Mouse (Mus musculus): ENCODE measurements around the gene Cox4i1. TPM values are rescaled to one million over a fixed set of nuclear protein-coding genes. Genes with fewer than 3 reads are reported as not detected.

Gene Cox4i1
- total RNA-seq, 2 experiments from 2014 or later = 4,631 to 4,708 TPM

DNA sequence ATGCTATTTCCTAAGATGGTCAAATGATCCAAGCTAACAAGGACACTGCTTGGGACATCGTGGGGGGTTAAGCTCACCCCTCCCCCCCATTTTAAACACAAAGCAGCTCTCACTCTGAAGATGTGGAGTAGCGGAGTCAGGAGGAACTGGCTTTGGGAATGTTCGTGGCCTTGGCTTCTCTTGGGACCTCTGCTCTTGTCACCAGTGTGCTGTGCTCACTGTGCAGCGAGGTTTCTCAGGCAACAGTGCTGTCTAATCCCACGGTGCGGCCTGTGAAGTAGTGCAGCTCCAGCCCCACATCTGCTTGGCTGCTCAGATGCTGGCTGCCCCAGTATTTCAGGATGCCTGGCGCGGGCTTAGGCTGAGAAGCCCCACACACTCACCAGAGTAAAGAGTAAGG lies 10.6 kb upstream of the Cox4i1 start:
- intact Hi-C loops (cut with DNase I) = no loop called here
- no peak for DNase-seq

DNA sequence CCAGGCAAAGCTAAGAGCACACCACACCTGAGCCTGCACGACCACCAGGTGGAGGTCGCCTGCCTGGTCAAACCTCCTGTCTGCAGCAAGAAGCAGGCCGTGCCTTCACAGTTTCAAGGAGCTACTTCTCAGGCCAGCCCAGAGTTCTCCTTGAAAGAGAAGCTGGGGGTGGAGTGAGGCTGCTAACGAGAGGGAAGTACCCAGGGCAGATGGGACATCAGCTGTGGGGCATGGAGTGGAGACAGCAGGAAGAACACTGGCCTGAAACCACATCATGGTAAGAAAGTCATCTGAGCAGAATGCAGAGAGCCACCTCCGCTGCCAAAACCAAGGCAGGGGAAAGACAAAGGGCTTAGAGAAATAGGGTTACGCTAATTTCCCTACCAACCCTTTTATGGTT lies 3.5 kb upstream of the Cox4i1 start:
- no peak for DNase-seq
- intact Hi-C loops (cut with DNase I) = no loop called here

GRCm38 (mm10) chr8:120665726-120666455 lies 2.1 kb upstream of the Cox4i1 start:
- intact Hi-C loops (cut with DNase I) = no loop called here
- no peak for DNase-seq

DNA sequence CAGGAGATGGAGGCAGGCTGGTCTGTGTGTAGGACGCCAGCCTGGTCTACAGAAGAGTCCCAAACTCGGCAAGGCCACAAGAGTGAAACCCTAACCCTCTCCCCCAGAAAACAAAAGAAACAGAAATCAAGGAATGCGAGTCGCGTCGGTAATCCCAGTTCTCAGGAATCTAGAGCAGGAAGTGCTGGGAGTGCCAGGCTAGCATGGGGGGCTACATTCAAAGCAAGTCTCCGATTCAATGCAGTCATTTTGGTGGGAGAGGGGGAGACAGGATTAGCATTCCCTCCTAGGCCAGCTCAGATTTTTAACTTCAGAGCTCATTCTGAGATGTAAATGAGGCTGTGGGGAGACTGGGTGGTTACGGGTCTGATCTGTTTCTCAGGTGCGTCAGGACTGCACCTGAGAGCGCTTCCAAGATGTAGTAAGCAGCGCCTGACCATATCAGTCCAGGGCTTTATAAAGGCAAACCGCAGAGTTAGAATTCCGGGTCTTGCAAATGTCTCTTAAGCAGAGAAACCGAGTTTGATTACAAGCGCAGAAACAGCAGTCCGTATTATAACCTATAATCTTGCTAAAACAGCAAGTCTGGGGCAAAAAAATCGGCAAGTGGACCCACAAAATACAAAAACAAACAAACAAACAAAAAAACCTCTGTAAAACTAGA lies 1.1 kb upstream of the Cox4i1 start:
- DNase-seq = no peak
- intact Hi-C loops (cut with DNase I) = no loop called here

DNA sequence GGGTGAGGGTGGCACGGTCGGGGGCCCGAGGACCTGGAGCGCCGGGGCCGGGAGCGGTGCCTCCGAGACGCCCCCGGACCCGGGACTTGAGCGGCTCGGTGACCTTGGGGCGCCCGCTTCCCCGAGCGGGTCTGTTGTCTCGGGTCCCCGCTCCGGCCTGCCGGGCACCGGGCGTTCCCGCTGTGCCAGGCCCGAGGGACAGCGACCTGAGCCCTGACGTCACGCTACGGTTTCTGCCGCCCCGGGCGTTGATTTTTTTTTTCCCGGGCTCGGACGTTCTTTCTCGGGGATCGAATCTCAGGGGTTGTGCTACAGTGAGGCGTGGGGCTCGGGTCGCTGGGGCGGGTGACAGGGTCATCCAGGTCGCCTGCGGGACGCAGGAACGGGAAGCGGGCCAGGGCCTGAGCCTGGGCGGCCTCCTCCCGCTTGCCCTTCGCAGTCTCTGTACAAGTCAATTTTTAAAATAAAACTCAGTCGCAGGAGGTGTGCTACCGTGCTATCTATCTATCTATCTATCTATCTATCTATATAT lies 418 bp downstream of the Cox4i1 start, which contains the start of gene Emc8:
Emc8 (minus strand) TSS at position 200 of the 532 bp plus-strand sequence.
- intact Hi-C loops (cut with DNase I) = no loop called here
- DNase-seq = peak in 1 of 2 experiments; percentile 36

DNA sequence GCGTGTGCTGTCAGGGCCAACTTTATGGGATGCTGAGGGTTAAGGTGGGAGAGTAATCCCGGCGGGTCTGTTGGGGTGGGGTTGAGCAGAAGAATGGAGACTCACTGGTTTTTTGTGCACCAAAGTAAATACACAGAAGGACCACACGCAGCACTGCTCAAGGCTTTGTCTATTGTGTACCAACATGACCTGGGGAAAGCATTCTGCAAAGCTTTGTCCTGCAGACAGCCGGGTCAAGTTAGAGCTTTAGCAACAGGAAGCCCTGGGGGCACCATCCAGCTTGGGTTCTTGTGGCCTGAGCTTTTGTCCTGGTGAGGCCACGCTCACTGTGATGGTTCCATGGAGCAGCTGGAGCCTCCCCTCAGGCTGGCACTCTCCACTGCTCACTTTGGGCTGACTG lies 3.8 kb downstream of the Cox4i1 start:
- no peak for DNase-seq
- intact Hi-C loops (cut with DNase I) = no loop called here

DNA sequence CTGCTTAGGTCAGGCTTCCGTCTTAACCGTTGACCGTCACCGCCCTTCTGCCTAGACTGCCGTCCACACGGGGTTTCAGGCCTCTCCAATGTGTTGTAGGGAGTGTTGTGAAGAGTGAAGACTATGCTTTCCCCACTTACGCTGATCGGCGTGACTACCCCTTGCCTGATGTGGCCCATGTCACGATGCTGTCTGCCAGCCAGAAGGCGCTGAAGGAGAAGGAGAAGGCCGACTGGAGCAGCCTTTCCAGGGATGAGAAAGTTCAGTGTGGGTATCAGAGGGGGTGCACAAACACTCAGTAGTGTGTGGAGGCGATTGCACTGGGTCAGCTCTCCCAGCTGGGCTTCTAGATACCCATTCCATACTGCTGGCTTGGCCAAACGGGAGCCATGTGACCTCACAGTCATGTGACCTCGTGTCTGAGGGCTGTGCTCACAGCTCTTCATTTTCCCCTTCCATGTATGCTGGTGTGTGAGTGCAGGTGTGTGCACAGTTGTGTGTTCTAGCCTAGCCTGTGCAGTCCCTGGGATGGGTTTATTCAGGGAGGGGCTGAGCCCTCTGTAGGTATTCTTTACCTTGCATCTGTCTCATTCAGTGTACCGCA lies 4.7 kb downstream of the Cox4i1 start:
- intact Hi-C loops (cut with DNase I) = no loop called here
- DNase-seq = no peak

DNA sequence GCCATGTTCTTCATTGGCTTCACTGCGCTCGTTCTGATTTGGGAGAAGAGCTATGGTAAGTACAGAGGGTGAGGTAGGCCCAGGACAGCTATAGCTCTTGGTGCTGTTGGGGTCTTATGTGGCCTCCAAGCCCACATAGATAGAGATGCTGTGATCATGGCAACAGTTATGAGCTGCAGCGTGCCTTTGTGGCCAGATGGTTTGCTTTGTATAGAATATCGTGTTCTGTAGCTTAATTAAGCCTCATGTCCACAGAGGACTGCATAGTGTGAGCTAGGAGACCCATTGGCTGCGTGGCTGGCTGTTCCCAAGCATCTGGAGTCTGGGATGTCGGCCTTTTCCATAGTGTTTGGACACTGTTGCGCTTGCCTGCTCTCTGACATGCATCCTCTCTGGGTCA lies 5.3 kb downstream of the Cox4i1 start:
- no peak for DNase-seq
- intact Hi-C loops (cut with DNase I) = no loop called here

DNA sequence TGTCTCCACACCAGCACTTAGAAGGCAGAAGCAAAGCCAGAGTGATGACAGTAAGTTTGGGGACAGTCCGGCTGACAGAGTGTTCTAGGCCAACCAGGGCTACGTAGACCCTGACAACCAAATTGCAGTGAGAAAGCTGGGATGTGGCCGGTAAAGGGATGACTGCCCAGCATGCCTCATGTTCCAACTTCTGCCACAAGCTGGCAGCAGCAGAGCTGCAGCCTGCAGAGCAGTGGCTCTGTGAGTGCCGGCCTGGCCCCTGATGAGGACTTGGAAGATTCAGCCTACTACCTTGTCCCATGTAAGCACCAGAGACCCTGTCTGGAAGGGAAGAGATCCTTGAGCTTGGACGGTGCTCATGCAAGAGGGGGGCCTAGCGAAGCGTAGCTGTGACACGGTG lies 7.7 kb downstream of the Cox4i1 start:
- no peak for DNase-seq
- intact Hi-C loops (cut with DNase I) = no loop called here

DNA sequence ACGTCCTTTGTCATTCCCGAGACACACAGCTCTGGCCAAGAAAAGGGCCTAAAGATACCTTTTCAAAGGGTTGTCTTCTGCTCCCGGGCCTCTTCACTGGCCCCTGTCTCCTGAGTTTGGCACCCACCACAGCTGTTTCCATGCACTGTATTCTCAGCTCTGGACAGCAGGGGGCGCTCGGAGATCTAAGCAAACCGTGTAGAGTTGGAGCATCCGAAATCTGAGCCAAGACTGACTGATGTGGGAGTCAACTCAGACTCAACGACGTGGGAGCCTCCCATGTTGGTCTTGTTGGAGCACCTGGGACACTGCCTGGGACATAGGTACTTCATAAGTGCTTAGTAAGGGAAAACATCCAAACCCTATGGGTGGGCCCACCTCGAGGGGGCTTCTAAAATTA lies 10.4 kb downstream of the Cox4i1 start:
- intact Hi-C loops (cut with DNase I) = loop anchor here (1.0 to 2.0 kb wide), 2 partner anchors 118 to 414 kb away; no protein-coding TSS in a partner anchor
- DNase-seq = peak; percentile 88 to 94

- DNase-seq = no peak
- intact Hi-C loops (cut with DNase I) = loop anchor here (2.0 to 5.0 kb wide), 2 partner anchors 57 to 413 kb away; partner anchors contain the start of gene Irf8
These were observed 11.8 kb downstream of the Cox4i1 start for GRCm38 (mm10) chr8:120679629-120680387.

DNA sequence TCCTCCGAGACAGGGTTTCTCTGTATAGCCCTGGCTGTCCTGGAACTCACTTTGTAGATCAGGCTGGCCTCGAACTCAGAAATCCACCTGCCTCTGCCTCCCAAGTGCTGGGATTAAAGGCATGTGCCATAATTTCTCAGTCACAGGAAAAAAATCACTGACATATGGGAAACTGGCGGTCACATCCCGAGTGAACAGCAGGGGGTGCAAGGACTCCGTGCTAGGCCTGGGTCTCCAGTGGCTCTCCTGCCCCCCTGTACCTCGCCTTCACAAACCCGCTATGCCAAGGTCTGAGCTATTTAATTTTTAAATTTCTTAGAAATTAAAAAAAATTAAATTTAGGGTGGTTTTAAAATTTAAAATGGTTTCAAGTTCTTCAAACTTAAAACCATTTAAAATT lies 12.4 kb downstream of the Cox4i1 start:
- intact Hi-C loops (cut with DNase I) = loop anchor here (5.0 kb wide), 1 partner anchor 57 kb away; the partner anchor contains the start of gene Irf8
- DNase-seq = peak in 1 of 2 experiments; percentile 61

DNA sequence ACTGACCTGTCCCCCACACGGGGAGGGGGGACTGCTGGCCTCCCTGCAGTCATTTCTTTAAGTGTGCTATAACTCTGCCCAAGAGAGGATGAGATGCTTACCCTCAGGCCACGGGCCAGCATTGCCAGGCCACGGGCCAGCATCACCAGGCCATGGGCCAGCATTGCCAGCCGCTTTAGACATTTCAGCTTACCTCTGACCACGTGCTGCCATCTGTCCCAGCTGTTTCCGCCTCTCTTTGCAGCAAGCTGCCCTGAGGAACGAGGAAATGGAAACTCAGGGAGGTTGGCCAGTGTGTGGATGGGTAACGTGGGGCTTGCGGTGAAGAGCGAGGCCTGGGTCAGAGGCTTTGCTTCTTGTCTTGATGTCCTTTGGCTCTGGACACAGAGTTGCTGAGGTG lies 13.1 kb downstream of the Cox4i1 start:
- intact Hi-C loops (cut with DNase I) = loop anchor here (5.0 kb wide), 1 partner anchor 56 kb away; the partner anchor contains the start of gene Irf8
- no peak for DNase-seq

GRCm38 (mm10) chr8:120683602-120684001 lies 15.6 kb downstream of the Cox4i1 start:
- intact Hi-C loops (cut with DNase I) = loop anchor here (5.0 kb wide), 1 partner anchor 54 kb away; the partner anchor contains the start of gene Irf8

DNA sequence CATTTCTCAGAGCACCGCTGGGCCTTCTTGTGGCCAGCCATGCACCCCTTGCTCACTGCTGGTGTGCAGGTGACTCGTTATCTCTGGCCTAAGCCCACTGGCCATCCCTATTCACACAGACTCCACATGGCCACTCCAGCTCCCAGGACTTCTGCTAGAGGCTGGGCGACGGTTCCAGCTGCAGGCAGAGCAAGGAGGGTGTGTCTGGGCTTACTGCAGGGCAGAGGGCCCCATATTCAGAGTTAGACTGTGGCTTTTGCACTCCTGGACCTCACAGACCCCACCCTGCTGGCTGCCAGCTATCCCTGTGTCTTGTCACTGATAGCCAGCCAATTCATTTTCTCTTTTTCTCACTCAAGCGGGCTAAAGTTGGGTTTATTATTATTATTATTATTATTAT lies 16.1 kb downstream of the Cox4i1 start:
- intact Hi-C loops (cut with DNase I) = loop anchor here (5.0 kb wide), 1 partner anchor 53 kb away; the partner anchor contains the start of gene Irf8
- DNase-seq = no peak

More at GRCm38 (mm10) chr8:120683602-120684001, 15.6 kb downstream of the Cox4i1 start:
- peak; percentile 80 to 83 for DNase-seq

- intact Hi-C loops (cut with DNase I) = no loop called here
- peak in 1 of 2 experiments; percentile 45 for DNase-seq
These were observed 17.1 kb downstream of the Cox4i1 start for GRCm38 (mm10) chr8:120685097-120685496.

- no peak for DNase-seq
- intact Hi-C loops (cut with DNase I) = no loop called here
These were observed 17.6 kb downstream of the Cox4i1 start for GRCm38 (mm10) chr8:120685591-120685990.

GRCm38 (mm10) chr8:120686051-120686450 lies 18.0 kb downstream of the Cox4i1 start:
- intact Hi-C loops (cut with DNase I) = no loop called here
- DNase-seq = peak; percentile 33 to 57

GRCm38 (mm10) chr8:120686576-120686975 lies 18.6 kb downstream of the Cox4i1 start:
- DNase-seq = no peak
- intact Hi-C loops (cut with DNase I) = no loop called here

DNA sequence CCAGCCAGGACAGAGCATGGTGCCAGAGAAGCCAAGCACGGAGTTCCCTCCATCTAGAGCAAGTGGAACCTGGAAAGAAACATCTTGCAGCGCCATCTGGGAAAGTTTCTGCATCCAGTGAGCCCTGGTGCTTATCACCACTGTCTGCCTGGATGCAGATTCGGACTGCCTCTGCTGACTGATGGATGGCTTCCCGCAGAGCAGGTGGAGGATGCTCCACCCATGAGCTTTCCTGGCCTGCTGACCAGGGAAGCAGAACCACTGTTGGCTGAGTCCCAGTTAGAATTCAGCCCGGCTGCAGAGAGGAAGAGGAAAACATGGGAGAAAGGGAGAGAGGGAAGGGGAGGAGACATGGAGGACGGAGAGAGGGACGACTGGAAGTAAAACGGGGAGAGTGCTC lies 19.8 kb downstream of the Cox4i1 start:
- peak; percentile 49 to 62 for DNase-seq
- intact Hi-C loops (cut with DNase I) = no loop called here

Data from heart, postnatal 36 days (tissue).